Mouse (Mus musculus) kidney, postnatal 4 days (tissue): ENCODE results near the gene Ppp4r1.

ENCODE experiments used
- DNase-seq, 2 experiments: peaks; one replicate each; pipeline ENCODE4 v3.0.0; 2021; ENCODE audit warnings: mixed read lengths in 2 of 2

Gene Ppp4r1

GRCm38 (mm10) chr17:65773617-65774016 lies 8.8 kb upstream of the Ppp4r1 start:
- DNase-seq = no peak

GRCm38 (mm10) chr17:65774439-65774838 lies 7.9 kb upstream of the Ppp4r1 start:
- no peak for DNase-seq

- no peak for DNase-seq
These were observed 6.1 kb upstream of the Ppp4r1 start for GRCm38 (mm10) chr17:65776228-65776627.

- no peak for DNase-seq
These were observed 4.9 kb upstream of the Ppp4r1 start for GRCm38 (mm10) chr17:65777461-65777860.

GRCm38 (mm10) chr17:65780970-65781369 lies 1.4 kb upstream of the Ppp4r1 start:
- DNase-seq = no peak

- DNase-seq = peak; percentile 83 to 90
These were observed 1.1 kb downstream of the Ppp4r1 start for GRCm38 (mm10) chr17:65783182-65784161.

- no peak for DNase-seq
These were observed 2.3 kb downstream of the Ppp4r1 start for GRCm38 (mm10) chr17:65784610-65785140.

- DNase-seq = no peak
These were observed 3.3 kb downstream of the Ppp4r1 start for GRCm38 (mm10) chr17:65785707-65786106.

- DNase-seq = no peak
These were observed 3.9 kb downstream of the Ppp4r1 start for GRCm38 (mm10) chr17:65786225-65786624.

GRCm38 (mm10) chr17:65787261-65787660 lies 4.9 kb downstream of the Ppp4r1 start:
- no peak for DNase-seq

- DNase-seq = peak; percentile 59 to 70
These were observed 6.3 kb downstream of the Ppp4r1 start for GRCm38 (mm10) chr17:65788542-65789291.

- DNase-seq = no peak
These were observed 7.2 kb downstream of the Ppp4r1 start for GRCm38 (mm10) chr17:65789576-65789975.

GRCm38 (mm10) chr17:65791161-65791560 lies 8.8 kb downstream of the Ppp4r1 start:
- no peak for DNase-seq

GRCm38 (mm10) chr17:65793307-65793930 lies 11.0 kb downstream of the Ppp4r1 start:
- DNase-seq = no peak

GRCm38 (mm10) chr17:65794096-65794850 lies 11.9 kb downstream of the Ppp4r1 start:
- DNase-seq = no peak

GRCm38 (mm10) chr17:65796056-65796455 lies 13.7 kb downstream of the Ppp4r1 start:
- no peak for DNase-seq

GRCm38 (mm10) chr17:65798446-65798845 lies 16.1 kb downstream of the Ppp4r1 start:
- no peak for DNase-seq

- no peak for DNase-seq
These were observed 17.0 kb downstream of the Ppp4r1 start for GRCm38 (mm10) chr17:65799353-65799752.

- DNase-seq = no peak
These were observed 18.1 kb downstream of the Ppp4r1 start for GRCm38 (mm10) chr17:65800451-65800850.

GRCm38 (mm10) chr17:65802026-65802425 lies 19.7 kb downstream of the Ppp4r1 start:
- DNase-seq = no peak

GRCm38 (mm10) chr17:65805966-65806365 lies 23.6 kb downstream of the Ppp4r1 start:
- no peak for DNase-seq

- no peak for DNase-seq
These were observed 24.0 kb downstream of the Ppp4r1 start for GRCm38 (mm10) chr17:65806416-65806815.
